Mouse (Mus musculus): Measurements from ENCODE around the gene 1110059E24Rik. TPM values are rescaled to one million over a fixed set of nuclear protein-coding genes. Genes with fewer than 3 reads are reported as not detected.

Gene 1110059E24Rik
- polyA plus RNA-seq, 3 experiments from 2014 or later = 41.3 to 50.2 (median 41.6) TPM

GRCm38 (mm10) chr19:21571223-21571980 lies 81.4 kb downstream of the 1110059E24Rik start:
- ATAC-seq = peak; percentile 90

- peak; percentile 23 for ATAC-seq
Measured at GRCm38 (mm10) chr19:21570778-21571177, 82.0 kb downstream of the 1110059E24Rik start.

GRCm38 (mm10) chr19:21568528-21569185 lies 84.1 kb downstream of the 1110059E24Rik start:
- ATAC-seq = no peak

- ATAC-seq = no peak
Measured at GRCm38 (mm10) chr19:21567933-21568332, 84.8 kb downstream of the 1110059E24Rik start.

GRCm38 (mm10) chr19:21566484-21566883 lies 86.3 kb downstream of the 1110059E24Rik start:
- ATAC-seq = no peak

GRCm38 (mm10) chr19:21564461-21564797 lies 88.3 kb downstream of the 1110059E24Rik start:
- ATAC-seq = no peak

- peak; percentile 92 for ATAC-seq
Measured at GRCm38 (mm10) chr19:21563789-21564460, 88.9 kb downstream of the 1110059E24Rik start.

GRCm38 (mm10) chr19:21562996-21563395 lies 89.8 kb downstream of the 1110059E24Rik start:
- no peak for ATAC-seq

GRCm38 (mm10) chr19:21552801-21553200 lies 100.0 kb downstream of the 1110059E24Rik start:
- ATAC-seq = no peak

GRCm38 (mm10) chr19:21551921-21552536 lies 100.7 kb downstream of the 1110059E24Rik start:
- ATAC-seq = no peak

- peak; percentile 94 for ATAC-seq
Measured at GRCm38 (mm10) chr19:21549713-21550112, 103.1 kb downstream of the 1110059E24Rik start.

GRCm38 (mm10) chr19:21548947-21549346 lies 103.8 kb downstream of the 1110059E24Rik start:
- ATAC-seq = no peak

GRCm38 (mm10) chr19:21537125-21537524 lies 115.7 kb downstream of the 1110059E24Rik start:
- ATAC-seq = no peak

Other genes with a start within 250 kb of the 1110059E24Rik start
- gene Gda, start 179.5 kb downstream of the 1110059E24Rik start, polyA plus RNA-seq (2017; shearing (Covaris generic)) = under 1 TPM; 0.13 to 0.41 (median 0.24) TPM
- gene Abhd17b, start 209 bp upstream of the 1110059E24Rik start, polyA plus RNA-seq (2017; shearing (Covaris generic)) = 10 to 100 TPM; 10.5 to 16.0 (median 11.3) TPM
- gene Cemip2, start 125.4 kb upstream of the 1110059E24Rik start, polyA plus RNA-seq (2017; shearing (Covaris generic)) = 10 to 100 TPM in 1 of 3 experiments, 1 to 10 TPM in 2; 6.4 to 12.7 (median 6.6) TPM

Data from inflammation-experienced regulatory T-cells, adult 6 months (primary cell).